Mouse (Mus musculus): ENCODE data around the gene Rtf2. TPM values are rescaled to one million over a fixed set of nuclear protein-coding genes. Genes with fewer than 3 reads are reported as not detected.

The Rtf2 gene
- polyA plus RNA-seq, 1 experiment from 2014 or later = 74.7 TPM

- no peaks in the 10 kb centered on the region for H3K36me3 ChIP-seq
Measured at GRCm38 (mm10) chr2:172498823-172499222, 58.5 kb downstream of the Rtf2 start.

GRCm38 (mm10) chr2:172500752-172501316 lies 60.5 kb downstream of the Rtf2 start:
- H3K9me3 ChIP-seq = no peaks in the 10 kb centered on the region
- H3K27ac ChIP-seq = no peak overlapping the region
- WGBS = 49% methylated on average over 7 of the region's 7 CpGs
- H3K4me3 ChIP-seq = no peak overlapping the region
- no peak overlapping the region for H3K4me2 ChIP-seq
- H3K9ac ChIP-seq = no peak overlapping the region
- peaks cover 3% of the 10 kb centered on the region; the same call in 1 of the 2 replicates for H3K4me1 ChIP-seq
- H3K36me3 ChIP-seq = no peaks in the 10 kb centered on the region
- ATAC-seq (ENCODE audit: insufficient number of reproducible peaks, low FRiP score, low TSS enrichment, low read depth) = no peak
- no peaks in the 10 kb centered on the region for H3K27me3 ChIP-seq

More at GRCm38 (mm10) chr2:172498823-172499222, 58.5 kb downstream of the Rtf2 start:
- H3K4me2 ChIP-seq = no peak overlapping the region
- H3K9me3 ChIP-seq = no peaks in the 10 kb centered on the region
- ATAC-seq (ENCODE audit: insufficient number of reproducible peaks, low FRiP score, low TSS enrichment, low read depth) = no peak
- no peaks in the 10 kb centered on the region for H3K27me3 ChIP-seq
- no peak overlapping the region for H3K9ac ChIP-seq
- WGBS = 66% methylated on average over 3 of the region's 3 CpGs
- H3K4me1 ChIP-seq = peaks cover 3% of the 10 kb centered on the region; the same call in 1 of the 2 replicates
- no peak overlapping the region for H3K27ac ChIP-seq
- H3K4me3 ChIP-seq = no peak overlapping the region

GRCm38 (mm10) chr2:172501341-172501740 lies 61.0 kb downstream of the Rtf2 start:
- Histone ChIP-seq H3K9me3 (no peaks in the 10 kb centered on the region), H3K27ac (no peak overlapping the region), H3K36me3 (no peaks in the 10 kb centered on the region), H3K4me2 (no peak overlapping the region), H3K9ac (no peak overlapping the region), H3K4me3 (no peak overlapping the region), H3K4me1 (peaks cover 3% of the 10 kb centered on the region; the same call in 1 of the 2 replicates), H3K27me3 (no peaks in the 10 kb centered on the region)
- ATAC-seq (ENCODE audit: insufficient number of reproducible peaks, low FRiP score, low TSS enrichment, low read depth) = no peak
- WGBS = 7% methylated on average over 4 of the region's 4 CpGs

GRCm38 (mm10) chr2:172502168-172502567 lies 61.8 kb downstream of the Rtf2 start:
- no peaks in the 10 kb centered on the region for H3K36me3 ChIP-seq
- no peaks in the 10 kb centered on the region for H3K9me3 ChIP-seq
- H3K4me2 ChIP-seq = no peak overlapping the region
- ATAC-seq (ENCODE audit: insufficient number of reproducible peaks, low FRiP score, low TSS enrichment, low read depth) = no peak
- no peak overlapping the region for H3K4me3 ChIP-seq
- peaks cover 3% of the 10 kb centered on the region; the same call in 1 of the 2 replicates for H3K4me1 ChIP-seq
- no peak overlapping the region for H3K9ac ChIP-seq
- no peaks in the 10 kb centered on the region for H3K27me3 ChIP-seq
- no peak overlapping the region for H3K27ac ChIP-seq
- 50% methylated on average over 14 of the region's 14 CpGs for WGBS

- Histone ChIP-seq H3K27me3 (no peaks in the 10 kb centered on the region), H3K36me3 (no peaks in the 10 kb centered on the region), H3K4me2 (no peak overlapping the region), H3K9me3 (no peaks in the 10 kb centered on the region), H3K4me3 (no peak overlapping the region), H3K27ac (no peak overlapping the region), H3K9ac (no peak overlapping the region), H3K4me1 (peaks cover 3% of the 10 kb centered on the region; the same call in 1 of the 2 replicates)
- WGBS = 77% methylated on average over 7 of the region's 7 CpGs
- ATAC-seq (ENCODE audit: insufficient number of reproducible peaks, low FRiP score, low TSS enrichment, low read depth) = no peak
Measured at GRCm38 (mm10) chr2:172506121-172506520, 65.8 kb downstream of the Rtf2 start.

- no peaks in the 10 kb centered on the region for H3K9me3 ChIP-seq
- H3K4me2 ChIP-seq = no peak overlapping the region
- no peaks in the 10 kb centered on the region for H3K36me3 ChIP-seq
- H3K9ac ChIP-seq = no peak overlapping the region
- H3K27ac ChIP-seq = no peak overlapping the region
- no peaks in the 10 kb centered on the region for H3K4me1 ChIP-seq
- no peak overlapping the region for H3K4me3 ChIP-seq
- no peaks in the 10 kb centered on the region for H3K27me3 ChIP-seq
- ATAC-seq (ENCODE audit: insufficient number of reproducible peaks, low FRiP score, low TSS enrichment, low read depth) = no peak
- WGBS = 90% methylated on average over 15 of the region's 15 CpGs
Measured at GRCm38 (mm10) chr2:172510056-172510712, 69.8 kb downstream of the Rtf2 start.

- ATAC-seq (ENCODE audit: insufficient number of reproducible peaks, low FRiP score, low TSS enrichment, low read depth) = no peak
- Histone ChIP-seq H3K9ac (no peak overlapping the region), H3K9me3 (no peaks in the 10 kb centered on the region), H3K27me3 (no peaks in the 10 kb centered on the region), H3K4me2 (no peak overlapping the region), H3K4me1 (no peaks in the 10 kb centered on the region), H3K27ac (no peak overlapping the region), H3K36me3 (no peaks in the 10 kb centered on the region), H3K4me3 (no peak overlapping the region)
- 53% methylated on average over 3 of the region's 3 CpGs for WGBS
Measured at GRCm38 (mm10) chr2:172510899-172511298, 70.5 kb downstream of the Rtf2 start.

GRCm38 (mm10) chr2:172516407-172516992 lies 76.1 kb downstream of the Rtf2 start:
- H3K4me3 ChIP-seq = no peak overlapping the region
- no peaks in the 10 kb centered on the region for H3K36me3 ChIP-seq
- no peaks in the 10 kb centered on the region for H3K9me3 ChIP-seq
- H3K4me1 ChIP-seq = no peaks in the 10 kb centered on the region
- no peak overlapping the region for H3K4me2 ChIP-seq
- H3K9ac ChIP-seq = no peak overlapping the region
- ATAC-seq (ENCODE audit: insufficient number of reproducible peaks, low FRiP score, low TSS enrichment, low read depth) = no peak
- WGBS = 25% methylated on average over 11 of the region's 11 CpGs
- no peak overlapping the region for H3K27ac ChIP-seq
- H3K27me3 ChIP-seq = no peaks in the 10 kb centered on the region

Other genes with a start within 250 kb of the Rtf2 start
- not detected in 2 replicates for gene Mc3r, start 192.1 kb upstream of the Rtf2 start, polyA plus RNA-seq (2015; fragmentation: Nextera tagmentation; extraction: Ambion mirVana)
- gene Fam210b, start 95.0 kb upstream of the Rtf2 start, polyA plus RNA-seq (2015; fragmentation: Nextera tagmentation; extraction: Ambion mirVana) = 15.1 and 16.8 TPM in 2 replicates
- gene Aurka, start 70.0 kb upstream of the Rtf2 start, polyA plus RNA-seq (2015; fragmentation: Nextera tagmentation; extraction: Ambion mirVana) = 73.6 and 76.8 TPM in 2 replicates
- 32.9 and 33.0 TPM in 2 replicates for gene Cstf1, start 69.9 kb upstream of the Rtf2 start, polyA plus RNA-seq (2015; fragmentation: Nextera tagmentation; extraction: Ambion mirVana)
- 0.33 and 0.46 TPM in 2 replicates for gene Cass4, start 46.8 kb upstream of the Rtf2 start, polyA plus RNA-seq (2015; fragmentation: Nextera tagmentation; extraction: Ambion mirVana)
- 1.5 and 1.7 TPM in 2 replicates for gene Gcnt7, start 18.0 kb downstream of the Rtf2 start, polyA plus RNA-seq (2015; fragmentation: Nextera tagmentation; extraction: Ambion mirVana)
- 0.22 and 0.45 TPM in 2 replicates for gene Fam209, start 32.0 kb downstream of the Rtf2 start, polyA plus RNA-seq (2015; fragmentation: Nextera tagmentation; extraction: Ambion mirVana)
- 20.1 and 20.4 TPM in 2 replicates for gene Tfap2c, start 109.0 kb downstream of the Rtf2 start, polyA plus RNA-seq (2015; fragmentation: Nextera tagmentation; extraction: Ambion mirVana)